Mouse (Mus musculus) T-helper 2 cell (primary cell): ENCODE measurements around the gene Jade2.

Source experiments
- in situ Hi-C: fragments of 300-600 bp; cut with MboI, MseI; formaldehyde crosslinking; loops from one replicate; pipeline ENCODE4 v1.15.1; 2025; ENCODE audit warnings: high pct_unique_total_duplicates

Jade2 gene

DNA sequence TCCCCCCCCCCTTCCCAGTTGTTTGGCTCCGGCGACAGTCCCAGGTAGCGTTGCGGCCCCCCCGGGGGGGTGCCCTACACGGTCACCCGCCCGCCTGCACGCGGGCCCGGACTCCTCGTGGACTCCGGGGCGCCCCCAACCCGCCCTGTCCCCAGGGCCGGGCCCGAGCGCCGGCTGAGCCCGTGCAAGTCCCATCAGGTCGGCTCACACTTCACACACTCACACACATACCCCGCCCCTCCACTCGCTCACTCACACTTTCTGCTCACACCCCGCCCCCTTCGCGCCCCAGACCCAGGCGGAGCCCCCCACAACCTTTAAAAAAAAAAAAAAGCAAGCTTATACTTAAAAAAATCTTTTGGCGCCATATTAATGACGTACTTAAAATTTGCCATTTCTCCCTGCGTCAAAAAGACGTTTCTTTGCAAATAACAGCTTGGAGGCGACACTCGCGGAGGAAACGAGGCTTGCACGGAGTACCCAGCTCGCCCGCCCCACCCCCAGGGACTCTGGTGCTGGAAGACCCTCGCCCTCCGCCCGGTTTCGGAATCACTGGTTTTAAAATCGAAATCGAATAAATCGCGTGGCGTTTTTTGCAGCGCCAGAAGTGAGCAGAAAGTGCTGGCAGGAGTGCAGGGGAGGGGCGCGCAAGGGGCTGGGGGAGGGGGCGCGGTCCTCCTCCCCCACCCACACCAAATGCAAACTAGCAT is 520 bp upstream of the Jade2 start:
- in situ Hi-C loops: no loop called here

DNA sequence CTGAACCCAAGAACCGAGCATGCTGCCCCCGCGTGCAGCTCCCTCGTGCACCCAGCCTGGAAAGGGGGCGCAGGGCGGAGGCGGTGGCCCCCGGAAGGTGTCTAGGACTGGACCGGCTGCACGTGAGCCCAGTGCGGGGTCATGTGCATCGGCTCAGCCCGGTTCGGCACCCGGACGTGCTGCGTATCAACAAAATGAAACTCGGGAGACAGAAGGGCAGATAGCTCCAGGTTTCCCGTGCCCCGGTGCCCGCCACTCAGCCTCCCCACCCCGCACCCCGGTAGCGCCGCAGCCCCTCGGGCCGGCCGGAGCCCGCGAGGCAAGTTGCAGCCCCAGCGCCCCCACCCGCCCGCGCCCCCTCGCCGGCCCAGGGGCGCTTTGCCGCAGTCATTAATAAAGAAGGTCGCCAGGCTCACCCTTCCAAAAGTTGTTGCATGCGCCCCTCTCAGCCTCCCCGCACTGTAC is 805 bp downstream of the Jade2 start:
- in situ Hi-C loops: no loop called here

DNA sequence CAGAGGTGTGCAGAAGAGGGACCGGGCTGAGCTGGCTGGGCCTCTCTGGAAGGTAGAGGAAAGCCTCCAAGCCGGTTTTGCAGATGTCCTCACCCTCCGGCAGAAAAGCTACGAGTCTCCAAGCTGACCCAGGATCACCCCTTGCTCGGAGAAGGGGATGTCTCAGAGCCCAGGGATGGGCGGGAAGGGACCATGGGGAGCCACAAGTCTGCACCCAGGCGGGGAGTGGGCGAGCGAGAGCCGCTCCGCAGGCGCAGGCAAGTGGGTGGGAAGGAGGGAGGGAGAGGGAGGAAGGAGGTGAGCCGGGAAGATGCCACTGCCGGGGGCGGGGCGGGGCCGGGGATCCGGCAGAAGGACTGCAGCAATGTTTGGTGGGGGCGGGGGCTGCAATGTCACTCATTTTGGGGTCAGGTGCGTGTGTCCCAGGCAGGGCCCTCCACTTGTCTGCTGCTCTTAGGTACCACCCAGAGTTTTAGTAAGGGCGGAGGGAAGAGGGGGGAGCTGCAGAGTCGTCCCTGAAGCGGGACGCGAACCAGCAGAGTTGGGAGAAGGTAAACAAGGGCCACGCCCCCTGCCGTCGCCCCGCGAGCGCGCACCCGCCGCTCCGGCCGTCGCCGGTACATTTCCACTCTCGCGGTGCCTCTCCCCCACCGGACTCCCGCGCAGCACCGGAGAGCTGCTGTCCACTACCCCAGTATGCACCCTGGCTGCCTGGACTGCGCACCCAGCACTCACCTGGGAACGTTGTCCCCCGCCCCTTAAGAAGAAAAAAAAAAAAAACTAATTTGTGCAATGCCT is 1.4 kb downstream of the Jade2 start:
- in situ Hi-C loops: no loop called here

DNA sequence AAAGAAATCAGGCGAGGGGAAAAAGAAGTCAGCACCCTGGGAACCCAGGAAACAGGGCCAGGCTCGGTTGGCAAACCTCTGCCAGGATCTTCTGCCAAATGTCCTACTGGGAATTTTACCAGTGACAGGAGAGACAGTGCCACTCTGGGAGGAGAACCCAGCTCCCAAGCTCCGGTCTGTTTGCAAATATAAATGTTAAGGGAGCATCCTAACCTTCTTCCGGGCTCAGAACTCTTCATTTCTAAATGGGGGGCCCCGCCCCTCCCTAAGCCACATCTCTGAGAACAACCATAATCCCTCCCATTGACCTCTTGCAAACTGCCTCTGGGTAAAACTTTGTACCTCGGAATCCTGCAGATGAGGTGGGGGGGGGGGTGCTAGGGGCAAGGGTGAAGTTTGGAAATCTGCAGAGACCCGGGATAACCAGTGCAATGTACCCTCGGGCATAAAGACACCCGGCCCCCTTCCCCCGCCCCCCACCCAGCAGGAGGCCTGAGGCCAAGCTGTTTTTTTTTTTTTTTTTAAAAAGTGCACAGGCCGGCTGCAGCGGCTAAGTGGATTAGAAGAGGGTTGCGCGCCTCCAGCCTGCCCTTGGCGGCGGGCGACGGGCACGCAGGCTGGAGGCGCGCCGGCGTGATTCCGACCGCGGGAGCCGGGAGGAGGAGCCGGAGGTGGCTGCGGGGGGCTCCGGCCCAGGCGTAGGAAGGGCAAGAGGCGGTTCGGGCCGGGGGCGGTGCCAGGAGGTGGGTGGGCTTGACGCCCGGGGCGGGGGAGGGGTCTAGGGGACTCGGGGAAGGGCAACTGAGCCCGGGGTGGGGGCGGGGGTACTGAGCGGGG is 2.3 kb downstream of the Jade2 start:
- in situ Hi-C loops: loop anchor here (5.0 kb wide), 1 partner anchor 112 kb away; the partner anchor contains the start of gene Cdkn2aipnl

DNA sequence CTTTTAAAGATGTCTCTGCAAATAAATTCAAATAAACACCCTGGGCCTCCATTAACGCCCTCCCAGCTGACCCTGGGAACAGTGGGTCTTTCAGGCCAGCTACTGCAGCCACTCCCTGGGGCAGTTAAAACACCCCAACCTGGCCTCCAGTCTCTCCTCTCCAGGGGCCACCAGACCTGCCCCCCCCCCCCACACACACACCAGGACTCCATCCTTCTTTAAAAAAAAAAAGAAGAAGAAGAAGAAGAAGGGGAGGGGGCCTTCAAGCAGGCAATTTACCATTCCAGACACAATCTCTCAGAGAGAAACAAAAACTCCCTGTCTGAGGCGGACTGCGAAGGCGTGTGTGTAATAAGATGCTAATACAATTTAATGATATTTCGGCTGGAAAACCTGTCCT is 4.9 kb downstream of the Jade2 start:
- in situ Hi-C loops: loop anchor here (5.0 kb wide), 1 partner anchor 115 kb away; the partner anchor contains the start of gene Cdkn2aipnl

DNA sequence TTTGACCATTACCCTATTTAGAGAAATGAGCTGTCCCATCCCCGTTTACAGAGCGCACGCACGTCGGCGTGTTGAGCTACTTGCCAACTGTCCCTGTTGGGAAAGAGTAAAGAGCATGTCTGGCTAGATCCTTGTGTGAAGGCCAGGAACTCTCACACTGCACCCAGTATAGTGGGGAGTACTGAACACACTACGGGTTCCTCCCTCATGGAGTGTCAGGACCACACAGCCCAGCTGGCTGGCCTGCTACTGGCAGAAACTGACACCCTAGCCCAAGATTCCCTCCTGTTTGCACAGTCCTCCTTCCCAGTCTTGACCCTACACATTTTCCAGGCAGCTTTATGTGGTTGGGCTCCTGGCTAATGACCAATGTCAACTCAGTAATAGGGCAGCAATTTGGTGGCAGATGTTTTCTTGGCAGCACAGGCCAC is 5.3 kb downstream of the Jade2 start:
- in situ Hi-C loops: loop anchor here (5.0 kb wide), 1 partner anchor 115 kb away; the partner anchor contains the start of gene Cdkn2aipnl

DNA sequence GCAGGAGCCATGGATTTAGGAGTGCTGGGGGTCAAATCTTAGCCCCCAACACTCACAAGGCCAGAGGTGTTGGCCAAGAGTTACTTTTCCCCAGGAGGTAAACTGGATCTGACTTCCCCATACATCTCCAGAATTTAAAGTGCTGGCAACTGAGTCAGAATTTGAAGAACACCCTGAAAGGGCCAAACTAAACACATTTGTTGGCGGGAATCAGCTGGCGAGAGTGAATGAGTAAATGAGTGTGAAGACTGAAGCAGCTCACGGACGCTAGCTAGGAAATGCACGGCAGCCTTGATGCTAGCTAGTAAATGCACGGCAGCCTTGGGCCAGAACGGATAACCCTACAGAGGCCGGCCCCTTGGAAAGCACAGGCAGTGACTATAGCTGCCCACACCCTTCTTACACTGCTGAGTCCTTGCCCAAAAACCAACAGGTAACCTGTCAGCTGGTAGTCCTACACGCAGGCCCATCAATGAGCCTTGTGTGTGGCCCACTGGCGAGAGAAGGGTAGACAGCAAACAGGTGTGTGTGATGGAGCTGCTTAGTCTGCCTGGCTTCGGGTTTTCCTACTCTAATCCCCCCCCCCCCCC is 6.6 kb downstream of the Jade2 start:
- in situ Hi-C loops: loop anchor here (5.0 kb wide), 1 partner anchor 116 kb away; the partner anchor contains the start of gene Cdkn2aipnl

DNA sequence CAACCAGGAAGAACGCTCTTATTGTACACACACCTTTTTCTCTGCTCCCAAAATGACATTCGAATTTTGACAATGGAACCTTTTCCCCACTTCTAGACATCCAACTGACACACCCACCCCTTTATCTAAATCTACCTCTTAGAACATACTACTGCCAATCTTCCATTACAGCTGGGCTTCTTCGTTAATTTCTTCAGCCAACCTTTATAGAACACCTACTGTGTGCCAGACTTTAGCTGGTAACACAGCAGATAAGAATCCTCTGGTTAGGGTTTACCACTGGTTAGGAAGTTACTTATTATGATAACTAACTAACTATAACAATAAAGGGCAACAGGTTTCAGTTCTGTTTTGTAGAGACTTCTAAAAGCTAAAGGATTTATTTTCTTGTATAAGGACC is 9.1 kb downstream of the Jade2 start:
- in situ Hi-C loops: no loop called here

DNA sequence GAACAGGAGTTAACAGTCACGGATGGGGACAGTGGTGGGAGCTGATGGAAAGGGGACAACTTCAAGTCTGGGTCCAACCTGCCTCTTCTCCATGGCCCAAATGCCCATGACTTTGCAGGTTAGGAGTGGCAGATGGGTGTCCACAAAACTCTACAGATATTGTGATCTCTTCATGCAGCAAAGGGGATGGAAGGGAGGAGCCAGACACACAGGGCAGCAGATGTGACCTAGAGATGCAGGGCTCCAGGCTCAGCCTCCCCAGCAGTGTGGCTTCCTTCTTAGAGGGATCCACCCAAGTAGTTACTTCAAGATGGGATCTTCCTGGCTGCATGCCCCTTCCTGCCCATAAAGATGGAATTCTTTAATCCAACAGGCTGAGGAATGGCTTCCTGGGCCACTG is 9.6 kb downstream of the Jade2 start:
- in situ Hi-C loops: no loop called here

DNA sequence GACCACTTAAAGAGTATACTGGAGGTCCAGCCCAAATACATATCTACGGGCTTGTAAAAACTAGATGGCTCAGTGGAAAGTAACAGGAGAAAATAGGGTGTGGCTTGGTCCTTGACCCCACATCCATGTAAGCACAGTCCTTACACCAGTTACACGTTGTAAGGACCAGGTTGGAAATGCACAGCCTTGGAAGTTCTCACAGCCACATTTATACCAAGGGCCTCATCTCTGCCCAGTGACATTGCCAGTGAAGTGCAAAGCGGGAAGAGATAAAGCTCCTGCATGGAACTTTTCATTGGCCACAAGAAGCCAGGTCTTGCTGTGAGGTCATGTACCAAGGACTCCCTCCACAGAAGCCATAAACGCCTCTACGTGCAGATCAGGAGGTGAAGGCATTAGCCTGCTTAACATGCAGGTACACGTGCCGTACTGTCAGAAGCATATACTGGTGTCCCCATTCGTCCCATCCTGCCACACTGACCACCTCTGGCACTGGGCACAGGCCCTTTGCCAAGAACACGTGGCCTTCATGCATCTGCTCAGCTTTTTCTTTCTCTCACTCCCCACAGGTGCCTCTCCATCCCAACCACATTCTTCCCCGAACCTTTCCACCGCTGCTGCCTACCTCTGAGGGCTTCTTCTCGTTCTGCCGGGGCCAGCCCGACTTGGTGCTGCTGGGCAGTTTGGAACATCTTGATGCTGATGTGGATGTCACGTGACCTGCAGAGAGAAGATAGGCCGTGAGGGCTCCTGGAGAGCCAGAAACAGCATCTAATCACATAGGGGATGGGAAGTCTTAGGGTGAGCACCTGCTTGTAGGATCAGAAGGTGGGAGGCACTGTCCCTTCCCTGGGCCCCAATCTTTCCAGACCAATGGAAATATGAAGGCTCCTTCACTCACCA is 11.2 kb downstream of the Jade2 start:
- in situ Hi-C loops: no loop called here

DNA sequence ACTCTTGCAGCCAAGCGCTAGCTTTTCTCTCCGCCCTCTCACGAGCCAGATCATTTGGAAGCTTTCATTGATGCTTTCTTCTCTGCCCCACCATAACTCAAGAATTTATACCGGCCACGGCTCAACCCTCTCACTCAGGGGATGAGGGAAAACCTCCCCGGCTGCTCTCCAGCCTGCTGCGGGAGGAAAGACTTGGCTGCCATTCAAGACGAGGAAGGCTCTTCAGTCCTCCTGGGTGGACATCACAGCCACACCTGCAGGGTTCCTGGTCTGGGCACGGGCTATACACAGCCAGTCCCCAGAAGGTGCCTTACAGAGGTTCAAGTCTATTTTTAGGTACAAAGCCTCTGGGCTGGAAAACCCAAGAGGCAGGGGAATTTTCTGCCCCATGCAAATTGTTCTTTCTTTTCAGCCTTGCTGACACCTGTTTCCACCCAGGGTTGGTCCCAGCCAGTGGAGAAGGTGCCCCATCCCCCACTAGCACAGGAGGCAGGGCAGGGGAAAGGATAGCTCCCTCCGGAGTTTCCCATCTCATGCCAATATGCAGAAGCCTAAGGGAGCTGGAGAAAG is 12.8 kb downstream of the Jade2 start:
- in situ Hi-C loops: no loop called here

DNA sequence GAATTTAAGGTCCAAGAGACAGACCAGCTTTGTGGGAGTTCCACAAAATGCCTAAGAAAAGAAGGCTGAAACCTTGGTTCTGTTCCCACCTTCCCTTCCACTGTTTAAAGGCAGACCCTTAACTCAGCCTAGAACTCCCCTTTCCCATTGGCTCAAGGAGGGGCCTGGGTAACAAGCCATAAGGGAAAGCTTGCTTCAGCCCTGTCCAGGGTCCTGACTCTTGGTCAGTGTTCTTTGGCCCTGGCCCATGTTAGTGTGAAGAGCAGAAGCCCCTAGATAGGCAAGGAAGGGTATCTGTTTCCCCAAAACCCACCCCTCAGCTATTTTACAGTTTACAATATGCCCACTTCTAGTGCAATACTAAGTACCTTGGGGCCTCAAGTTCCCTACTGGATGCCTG is 13.6 kb downstream of the Jade2 start:
- in situ Hi-C loops: no loop called here

DNA sequence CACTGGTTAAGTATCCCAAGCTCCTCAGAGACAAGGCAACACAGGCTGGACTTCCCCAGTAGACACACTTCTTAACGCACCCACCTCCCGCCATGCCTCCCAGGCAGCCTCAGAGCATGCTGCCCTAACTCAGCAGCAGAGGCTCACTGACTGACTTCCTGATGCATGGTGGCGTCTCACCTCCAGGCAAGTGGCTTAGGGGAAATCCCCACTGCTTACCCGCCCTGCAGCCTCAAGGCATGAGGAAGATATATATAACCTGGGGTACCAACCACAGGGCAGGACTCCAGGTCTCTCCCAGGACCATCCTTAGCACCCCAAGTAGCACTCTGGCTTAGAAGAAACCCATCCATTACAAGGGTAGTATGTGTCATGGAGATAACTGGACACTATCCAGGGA is 14.3 kb downstream of the Jade2 start:
- in situ Hi-C loops: no loop called here

DNA sequence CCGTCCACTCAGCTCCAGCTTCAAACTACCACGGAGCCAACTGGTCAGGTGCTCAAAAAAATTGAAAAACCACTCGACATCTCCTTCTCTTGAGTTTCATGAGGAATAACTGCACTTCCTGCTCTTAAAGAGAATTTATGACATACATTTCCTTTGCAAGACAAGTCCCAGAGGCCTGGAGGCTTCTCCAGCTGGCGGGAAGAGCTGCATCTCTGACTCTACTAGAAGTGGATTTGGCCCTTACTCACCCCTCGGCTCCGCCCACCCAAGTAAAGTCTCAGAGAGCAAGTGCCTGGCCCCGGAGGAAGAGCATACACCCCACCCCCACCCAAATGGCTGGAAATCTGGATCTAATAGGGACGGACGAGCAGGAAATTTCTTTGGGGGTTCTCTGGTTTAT is 16.3 kb downstream of the Jade2 start:
- in situ Hi-C loops: no loop called here

DNA sequence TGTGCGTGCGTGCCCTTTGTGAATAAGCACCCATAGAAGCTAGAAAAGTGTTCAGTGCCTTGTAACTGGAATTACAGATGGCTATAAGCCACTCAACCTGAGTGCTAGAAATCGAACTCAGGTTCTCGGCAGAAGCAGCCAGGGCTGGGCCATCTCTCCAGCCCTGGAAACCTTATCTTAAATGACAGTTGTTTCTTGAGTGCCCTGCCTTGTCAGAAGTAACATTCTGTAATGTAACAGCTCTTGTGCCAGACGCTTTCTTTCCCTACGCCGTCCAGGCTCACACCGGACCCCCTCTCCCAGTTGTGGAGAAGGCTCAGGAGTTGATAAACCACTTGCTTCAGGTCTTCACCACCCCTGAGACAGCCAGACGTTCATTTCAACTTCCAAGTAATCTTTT is 16.8 kb downstream of the Jade2 start:
- in situ Hi-C loops: no loop called here

DNA sequence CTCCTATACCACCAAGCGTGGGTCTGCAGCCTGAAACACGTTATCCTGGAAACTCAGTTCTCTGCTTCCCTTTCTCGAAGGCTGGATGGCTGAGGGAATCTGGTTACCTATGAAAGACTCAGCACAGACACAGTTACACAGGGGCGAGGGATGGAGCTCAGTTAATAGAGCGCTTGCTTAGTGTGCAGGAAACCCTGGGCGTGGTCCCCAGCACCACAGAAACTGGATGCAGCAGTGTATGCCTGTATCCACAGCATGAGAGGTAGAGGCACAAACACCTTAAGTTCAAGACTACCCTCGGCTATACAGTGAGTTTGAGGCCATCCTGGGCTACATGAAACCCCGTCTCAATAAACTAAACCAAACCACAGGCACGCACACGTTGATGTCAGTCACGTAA is 17.5 kb downstream of the Jade2 start:
- in situ Hi-C loops: no loop called here

DNA sequence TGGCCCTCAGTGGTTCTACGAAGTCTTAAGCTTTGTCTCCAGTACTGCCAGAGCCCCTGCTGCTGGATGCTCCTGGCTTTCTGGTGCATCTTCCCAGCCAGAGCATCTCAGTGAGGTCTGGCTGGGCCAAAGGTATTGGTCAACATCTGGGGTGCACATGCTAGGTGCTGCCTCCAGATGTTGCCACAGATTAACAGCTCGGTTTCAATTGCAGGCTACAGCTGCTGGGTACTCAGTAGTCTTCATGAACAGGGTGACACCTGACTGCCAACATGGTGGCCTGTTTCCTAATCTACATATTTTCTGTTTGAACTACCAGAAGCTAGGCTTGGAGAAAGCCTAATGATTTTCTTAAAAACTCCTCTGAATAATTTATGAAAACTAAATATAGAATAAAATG is 18.3 kb downstream of the Jade2 start:
- in situ Hi-C loops: no loop called here

DNA sequence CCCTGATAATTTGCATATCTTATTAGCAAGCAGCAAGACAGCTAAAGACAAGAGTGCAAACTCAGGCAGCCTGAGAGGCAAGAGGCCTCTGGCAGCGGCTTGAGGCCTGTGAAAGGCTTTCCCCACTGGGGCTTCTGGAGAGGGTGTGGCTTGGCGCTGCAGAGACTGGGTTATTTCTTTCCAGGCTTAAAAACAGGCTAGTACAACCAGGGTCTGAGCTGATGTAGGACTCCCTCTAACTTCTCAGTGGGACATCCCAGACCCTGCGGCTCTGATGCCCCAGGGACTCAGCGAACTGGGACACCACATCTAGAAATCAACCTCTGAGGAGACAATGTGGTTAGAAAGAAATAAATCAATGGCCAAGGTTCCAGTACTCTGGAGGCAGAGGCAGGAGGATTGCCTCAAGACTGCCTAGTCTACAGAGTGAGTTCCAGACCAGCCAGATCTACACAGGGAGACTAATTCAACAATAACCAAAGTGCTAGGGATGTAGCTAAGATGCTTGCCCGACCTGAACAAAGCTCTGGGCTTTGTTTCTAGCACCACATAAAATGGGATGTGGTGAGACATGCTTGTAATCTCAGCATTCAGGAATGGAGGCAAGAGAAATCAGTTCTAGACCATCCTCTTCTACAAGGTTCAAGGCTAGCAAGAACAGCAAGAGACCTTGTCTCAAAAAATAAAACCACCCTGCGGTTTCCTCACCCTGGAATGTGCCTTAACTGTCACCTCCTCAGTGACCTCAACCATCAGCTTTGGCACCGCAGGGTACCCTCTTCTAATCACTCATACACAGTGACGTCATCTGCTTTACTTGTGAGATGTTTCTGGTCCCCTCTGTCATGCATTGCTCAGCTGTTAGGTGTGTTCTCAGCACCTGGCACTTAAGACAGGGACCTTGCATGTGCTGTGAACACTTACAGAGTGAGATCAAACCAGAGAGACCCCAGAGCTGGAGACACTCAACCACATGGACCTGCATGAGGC is 20.0 kb downstream of the Jade2 start:
- in situ Hi-C loops: no loop called here

DNA sequence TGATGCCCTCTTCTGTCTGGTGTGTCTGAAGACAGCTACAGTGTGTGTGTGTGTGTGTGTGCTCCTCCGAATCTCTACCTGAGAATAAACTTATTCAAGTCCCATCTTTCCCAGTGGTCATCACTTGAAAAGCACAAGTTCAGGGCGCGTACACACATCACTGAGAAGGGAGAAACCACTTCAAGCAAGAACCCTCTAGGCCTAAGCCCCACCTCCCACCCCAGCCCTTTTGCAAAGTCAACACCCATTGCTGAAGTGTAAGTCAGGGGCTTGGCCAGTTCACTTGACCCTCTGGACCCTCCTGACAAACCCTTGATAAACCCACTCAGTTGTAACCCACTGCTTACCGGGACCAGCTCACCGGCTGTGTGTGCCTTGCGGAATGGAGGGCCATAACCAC is 20.9 kb downstream of the Jade2 start:
- in situ Hi-C loops: no loop called here
